Mouse (Mus musculus) MN1 (cell line): Measurements from ENCODE around the gene Morn3.

Source experiments
- DNase-seq: peaks from one replicate; pipeline ENCODE4 v3.0.0-alpha.2; 2016; ENCODE audit warnings: low spot score

Gene Morn3

DNA sequence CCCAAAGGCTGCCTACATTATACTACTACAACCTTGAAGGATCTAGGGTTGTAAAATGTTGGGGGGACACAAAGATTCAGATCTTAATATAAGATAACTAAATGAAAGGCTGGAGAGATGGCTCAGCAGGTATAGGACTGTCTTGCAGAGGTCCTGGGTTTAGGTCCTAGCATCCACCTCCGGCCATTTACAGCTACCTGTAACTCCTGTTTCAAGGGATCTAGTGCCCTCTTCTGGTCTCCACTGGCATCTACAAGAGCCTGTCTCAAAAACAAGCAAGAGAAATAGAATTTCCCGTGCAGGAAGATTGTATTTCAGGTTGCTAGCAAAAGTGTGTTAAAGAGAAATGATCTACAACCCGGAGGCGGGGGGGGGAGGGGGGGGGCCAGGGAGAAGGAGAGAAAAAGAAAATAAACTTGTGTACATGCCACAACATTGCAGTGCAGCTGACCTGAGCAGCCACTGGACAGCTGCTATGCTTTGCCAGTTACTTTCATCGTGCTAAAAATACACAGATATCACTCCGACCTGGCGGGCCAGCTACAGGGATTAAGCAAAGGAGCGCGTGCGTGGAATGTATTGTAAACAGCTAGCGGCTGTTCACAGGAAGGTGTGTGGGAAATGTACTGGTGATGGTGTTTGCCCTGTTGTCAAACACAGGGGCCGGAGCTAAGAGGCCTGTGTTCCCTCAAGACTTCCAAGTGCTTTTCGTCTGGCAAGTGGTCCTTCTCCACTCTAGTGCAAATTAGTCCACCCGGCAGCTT is 13.1 kb upstream of the Morn3 start:
- peak; percentile 45 for DNase-seq

DNA sequence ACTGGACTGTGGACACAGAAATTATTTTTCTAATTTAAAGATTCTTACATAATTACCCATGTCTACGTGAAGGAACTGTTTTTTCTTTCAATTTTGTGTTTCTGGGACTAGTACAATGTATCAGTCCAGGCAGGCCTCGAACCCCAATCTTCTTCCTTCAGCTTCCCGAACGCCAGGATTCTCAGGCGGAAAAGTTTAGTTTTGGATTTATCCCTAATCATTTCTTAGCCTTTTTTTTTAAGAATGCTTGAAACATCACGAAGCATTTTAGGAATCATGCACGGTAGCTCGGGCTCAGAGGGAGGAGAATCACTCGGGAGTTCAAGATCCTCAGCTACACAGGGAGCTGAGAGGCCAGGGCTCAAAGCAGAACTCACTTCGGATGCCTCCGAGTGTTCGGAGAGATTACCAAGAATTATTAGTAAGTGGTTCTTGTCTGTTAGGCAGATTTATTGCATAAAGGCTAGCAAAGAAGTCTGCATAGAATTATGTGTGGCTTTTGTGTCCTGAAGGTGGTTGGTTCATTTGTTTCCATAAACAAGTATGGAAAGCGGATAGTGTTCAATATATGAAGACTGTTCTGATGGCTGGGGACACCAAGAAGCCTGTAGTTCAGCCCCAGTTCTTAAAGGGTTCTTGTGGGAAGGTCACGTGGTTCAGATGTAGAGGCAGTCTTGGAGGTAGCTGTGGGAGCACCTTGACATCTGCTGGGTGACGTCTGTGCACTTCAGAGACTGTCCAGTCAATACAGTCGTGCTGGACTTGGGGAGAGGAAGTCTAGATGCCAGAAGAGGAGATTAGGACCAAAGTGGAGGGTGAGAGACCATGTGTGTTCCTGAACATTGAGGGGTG is 11.7 kb upstream of the Morn3 start:
- no peak for DNase-seq

DNA sequence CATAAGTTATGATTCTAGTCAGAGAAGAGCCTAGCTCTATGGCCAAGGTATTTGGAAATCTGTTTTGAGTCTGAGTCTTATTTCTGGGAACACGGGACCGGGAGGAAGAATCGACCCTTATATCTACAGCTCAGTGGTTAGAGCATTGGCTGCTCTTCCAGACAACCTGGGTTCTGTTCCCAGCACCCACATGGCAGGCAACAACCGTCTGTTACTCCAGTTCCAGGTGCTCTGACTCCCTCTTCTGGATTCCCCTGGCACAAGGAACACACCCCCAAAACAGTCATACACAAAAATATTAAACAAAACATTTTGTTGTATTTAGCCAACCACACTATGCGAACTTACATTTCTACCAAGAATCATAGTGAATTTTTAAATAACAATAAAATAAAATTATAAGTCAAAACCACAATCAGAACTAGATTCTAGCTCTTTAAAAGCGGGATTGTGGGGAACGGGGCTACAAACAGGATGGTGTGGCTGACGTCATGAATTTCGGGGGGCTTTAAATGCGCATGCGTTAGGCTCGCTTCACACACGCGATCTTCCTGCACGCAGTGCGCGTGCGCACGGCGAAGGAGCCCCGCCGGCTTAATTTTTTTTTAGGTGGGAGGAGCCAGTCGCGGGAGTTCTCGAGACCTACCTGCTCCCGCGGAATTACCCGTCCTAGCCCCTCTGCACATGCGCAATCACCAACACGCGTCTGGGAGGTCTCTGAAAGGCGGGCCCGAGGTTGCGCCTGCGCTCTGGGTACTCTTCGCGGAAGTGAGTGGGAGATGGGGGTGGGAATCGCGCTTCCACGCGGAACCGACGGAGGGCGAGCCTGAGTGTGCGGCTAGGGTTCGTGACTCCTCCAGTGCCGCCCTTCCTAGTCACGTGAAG is 10.8 kb upstream of the Morn3 start:
- DNase-seq: peak; percentile 96

DNA sequence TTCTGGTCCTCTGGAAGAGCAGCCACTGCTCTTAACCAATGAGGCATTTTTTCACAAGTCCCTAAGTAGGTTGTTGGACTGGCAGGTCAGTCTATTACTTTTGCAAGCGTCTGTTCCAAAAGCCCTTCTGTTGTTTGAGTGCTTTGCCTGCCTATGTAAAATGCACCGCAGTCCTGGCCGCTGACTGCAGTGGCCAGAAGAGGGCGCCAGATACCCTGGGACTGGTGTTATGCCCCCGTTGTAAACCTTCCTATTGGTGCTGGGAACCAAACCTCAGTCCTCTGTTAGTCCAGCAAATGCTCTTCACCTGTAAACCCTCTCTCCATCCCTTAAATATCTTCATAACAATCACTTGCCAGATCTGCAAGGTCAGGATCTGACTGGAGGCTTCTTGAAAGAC is 4.9 kb upstream of the Morn3 start:
- DNase-seq: no peak

DNA sequence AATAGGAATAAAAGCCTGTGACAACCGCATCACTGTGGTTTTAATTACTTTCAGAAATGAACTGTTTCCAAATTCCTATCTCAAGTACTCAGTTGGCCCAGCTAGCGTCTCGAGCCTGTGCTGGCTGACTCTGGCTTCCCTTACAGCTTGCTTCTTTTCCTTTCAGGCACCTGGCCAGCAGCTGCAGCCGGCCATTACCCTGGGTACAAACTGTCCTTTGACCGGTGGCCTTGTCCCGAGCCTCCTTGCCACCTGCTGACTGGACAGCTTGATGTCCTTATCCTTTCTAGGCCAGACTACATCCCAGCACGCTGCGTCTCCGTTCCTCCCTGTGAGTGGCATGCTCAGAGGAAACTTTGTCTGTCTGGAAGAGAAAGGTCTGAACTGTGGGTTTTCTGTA is 4.1 kb upstream of the Morn3 start:
- no peak for DNase-seq

DNA sequence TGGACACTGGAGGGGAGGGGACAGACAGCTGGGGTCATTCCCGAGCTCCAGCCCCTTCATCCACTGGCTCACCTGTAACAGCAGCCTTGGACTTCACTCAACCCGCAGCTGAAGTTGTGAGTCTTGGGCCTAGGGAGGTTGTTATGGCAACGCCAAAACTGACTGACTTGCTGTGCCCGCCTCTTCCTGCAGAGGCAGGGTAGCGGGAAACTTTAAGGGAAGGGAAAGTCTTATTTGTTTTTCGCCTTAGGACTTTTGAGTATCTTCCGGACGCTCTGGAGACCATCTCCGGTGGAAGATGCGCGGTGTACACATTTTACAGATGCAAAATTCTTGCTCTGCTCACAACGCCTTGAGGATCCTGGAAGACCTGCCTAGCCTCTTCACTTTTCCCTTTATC is 2.5 kb upstream of the Morn3 start:
- DNase-seq: peak; percentile 21

DNA sequence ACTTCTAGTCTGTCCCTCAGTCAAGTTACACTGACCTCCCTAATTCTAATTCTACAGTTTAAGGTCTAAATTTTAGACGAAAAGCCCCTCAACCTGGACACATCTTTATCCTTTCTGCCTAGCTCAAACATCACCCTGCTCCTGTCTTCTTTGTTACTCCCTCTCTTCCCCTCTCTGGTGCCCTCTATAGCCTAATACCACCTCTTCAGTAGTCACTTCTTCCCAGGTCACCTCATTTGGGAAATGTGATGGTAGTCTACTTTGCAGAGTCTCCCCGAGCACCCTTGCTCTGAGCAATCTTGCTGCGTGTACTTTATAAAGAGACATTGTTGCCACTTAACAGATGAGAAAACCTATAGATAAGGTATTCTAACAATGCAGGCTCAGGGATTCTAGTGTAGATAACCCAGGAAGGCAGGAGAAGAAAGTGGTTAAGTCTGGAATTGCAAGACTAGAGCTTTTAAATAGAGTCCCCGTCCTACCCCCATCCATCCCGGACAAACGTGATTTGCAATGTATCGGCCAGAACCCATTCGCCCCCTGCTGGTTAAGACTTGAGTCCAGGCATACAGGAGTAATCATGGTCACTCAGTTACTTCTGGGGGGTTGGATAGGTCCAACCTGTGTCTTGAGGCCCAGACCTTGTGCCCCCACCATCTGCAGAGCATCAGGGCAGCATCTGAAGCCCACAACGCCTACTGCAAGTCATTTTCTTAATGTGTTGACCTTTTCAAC is 1.1 kb downstream of the Morn3 start:
- peak; percentile 60 for DNase-seq

DNA sequence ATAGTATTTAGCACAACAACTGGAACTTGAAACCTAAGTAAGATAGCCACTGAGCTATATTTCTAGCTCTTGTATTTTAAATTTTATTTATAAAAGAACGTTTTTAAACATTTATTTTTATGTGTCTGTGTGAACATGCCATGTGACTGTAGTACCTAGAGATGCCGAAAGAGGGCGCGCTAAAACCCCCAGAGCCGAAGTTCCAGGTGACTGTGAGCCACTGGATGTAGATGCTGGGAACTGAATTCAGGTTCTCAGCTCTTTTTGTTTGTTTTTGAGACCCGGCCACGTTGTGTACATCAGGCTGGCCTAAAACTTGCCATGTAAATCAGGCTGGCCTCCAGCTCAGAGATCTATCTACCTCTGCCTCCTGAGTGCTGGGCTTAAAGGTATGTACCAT is 3.0 kb downstream of the Morn3 start:
- DNase-seq: no peak

DNA sequence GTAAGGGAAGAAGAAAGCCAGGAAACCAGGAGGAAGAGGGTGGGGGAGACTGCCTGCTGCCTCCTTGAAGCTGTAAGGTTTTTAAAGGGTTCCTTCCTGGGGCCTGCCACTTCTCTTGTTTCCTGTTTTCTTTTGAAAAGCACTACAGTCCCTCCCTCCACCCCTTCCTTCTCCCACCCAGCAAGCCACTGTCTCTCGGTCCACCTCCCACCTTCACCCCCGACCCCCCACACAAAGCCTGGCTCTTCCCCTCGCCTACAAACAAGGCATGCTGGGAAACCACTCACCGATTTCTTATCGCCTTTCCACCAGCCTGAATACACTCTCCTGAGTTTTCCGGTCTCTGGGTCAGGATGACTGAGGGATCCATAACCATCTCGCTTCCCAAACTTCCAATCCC is 6.0 kb downstream of the Morn3 start:
- no peak for DNase-seq

DNA sequence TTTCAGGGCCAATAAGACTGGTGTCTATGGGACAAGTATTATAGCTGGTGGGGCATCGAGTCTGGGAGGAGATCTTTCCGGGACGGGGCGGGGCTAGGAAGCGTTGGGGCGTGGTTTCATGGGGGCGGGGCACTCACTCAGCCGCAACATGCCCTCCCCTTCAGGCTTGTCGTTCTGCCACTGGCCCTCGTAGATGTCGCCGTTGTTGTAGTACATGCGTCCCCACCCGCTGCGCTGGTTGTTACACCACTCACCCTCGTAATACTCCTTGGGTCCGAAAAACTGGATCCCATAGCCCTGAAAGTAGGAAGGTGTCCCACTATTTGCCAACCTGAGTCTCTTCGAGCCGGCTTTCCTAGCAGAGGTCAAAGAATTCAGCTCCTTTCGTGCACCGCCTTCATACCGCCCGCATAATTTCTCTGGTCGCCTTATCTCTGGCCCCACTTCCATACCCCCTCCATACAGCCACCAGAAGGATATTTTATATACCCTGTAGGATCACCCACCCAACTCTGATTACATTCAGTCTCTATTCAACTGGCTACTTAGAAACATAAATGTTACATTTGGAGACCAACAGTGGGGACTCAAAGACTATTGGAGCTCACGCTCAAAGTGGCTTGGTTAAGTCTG is 7.6 kb downstream of the Morn3 start:
- no peak for DNase-seq

DNA sequence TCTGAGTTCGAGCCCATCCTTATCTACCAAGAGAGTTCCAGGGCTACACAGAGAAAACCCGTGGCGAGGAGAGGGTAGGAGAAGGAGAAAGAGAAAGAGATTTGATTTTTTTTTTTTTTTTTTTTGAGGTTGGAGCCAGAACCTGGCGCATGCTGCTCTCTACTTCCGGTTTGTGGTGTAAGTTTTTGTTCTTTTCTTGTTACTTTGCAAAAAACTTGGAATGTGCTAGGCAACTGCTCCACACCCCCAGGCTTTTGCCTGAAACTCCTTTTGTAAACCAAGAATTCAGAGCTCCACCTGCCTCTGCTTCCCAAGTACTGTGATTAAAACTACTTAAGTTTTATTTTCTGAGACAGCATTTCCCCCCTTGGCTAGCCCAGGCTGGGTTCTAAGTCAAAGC is 8.7 kb downstream of the Morn3 start:
- no peak for DNase-seq

DNA sequence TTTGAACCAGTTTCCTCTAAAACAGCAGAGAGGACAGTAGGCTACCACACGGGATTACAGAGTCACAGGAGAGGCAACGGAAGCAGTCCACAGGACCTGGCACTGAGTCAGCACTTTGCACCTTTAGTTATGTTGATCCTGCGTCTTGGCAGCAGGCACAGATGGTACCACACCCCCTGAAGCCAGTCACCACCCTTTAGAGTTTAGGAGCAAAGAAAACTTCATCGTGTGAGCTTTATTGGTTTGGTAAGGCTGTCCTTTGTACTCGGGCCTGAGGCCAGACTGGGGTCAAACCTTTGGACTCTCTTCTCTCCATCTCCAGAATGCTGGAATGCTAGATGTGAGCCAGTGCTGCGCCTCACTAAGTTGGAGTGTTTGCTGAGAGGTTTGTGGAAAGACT is 11.3 kb downstream of the Morn3 start:
- DNase-seq: no peak

DNA sequence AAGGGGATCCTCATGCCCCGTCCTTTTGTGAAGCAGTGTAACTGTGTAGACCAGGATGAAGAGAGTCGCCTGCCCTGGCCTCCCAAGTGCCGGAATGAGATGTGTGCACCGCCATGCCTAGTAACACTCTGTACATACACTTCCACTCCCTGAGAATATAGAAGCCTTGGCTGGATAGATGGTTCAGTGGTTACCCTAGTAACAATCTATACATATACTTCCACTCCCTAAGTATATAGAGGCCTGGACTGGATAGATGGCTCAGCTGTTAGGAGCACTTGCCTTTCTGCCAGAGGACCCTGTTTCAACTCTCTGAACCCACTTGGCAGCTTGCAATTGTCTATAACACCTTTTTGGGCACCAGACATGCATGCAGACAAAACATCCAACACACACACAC is 11.7 kb downstream of the Morn3 start:
- no peak for DNase-seq

DNA sequence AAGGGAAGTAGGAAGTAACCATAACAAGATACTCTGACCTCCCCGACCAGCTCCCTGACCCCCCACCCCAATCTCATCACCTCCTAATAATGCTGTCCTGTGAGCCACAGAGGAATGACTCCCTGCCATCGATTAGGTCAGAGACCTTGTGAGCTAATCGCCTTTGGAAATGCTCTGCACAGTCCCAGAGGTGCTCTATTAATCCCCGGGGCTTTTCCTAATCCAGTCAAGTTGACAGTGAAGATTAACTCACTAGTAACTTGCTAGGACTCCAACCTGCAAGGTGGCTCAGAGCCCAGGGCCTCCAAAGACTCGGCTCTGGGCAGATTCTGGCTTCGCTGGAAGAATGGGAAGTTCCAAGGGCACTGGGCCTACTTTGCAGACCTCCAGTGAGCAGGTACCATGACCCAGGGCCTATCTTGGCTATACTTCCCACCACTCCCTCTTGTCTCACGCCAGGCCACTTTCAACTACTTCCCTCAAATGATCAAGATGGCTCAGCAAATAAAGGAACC is 13.1 kb downstream of the Morn3 start:
- no peak for DNase-seq

DNA sequence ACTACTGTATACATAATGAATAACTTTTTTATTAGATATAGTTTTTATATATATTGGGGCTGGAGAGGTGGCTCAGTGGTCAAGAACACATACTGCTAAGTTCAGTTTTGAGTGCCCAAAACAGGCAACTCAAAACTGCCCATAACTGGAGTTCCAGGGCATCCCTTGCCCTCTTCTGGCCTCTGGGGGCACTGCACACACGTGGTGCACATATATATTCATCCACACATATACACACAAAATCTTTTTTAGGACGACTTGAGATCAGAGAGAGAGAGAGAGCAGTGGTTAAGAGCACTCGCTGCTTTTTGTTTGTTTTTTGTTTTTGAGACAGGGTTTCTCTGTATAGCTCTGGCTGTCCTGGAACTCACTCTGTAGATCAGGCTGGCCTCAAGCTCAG is 15.5 kb downstream of the Morn3 start:
- no peak for DNase-seq

DNA sequence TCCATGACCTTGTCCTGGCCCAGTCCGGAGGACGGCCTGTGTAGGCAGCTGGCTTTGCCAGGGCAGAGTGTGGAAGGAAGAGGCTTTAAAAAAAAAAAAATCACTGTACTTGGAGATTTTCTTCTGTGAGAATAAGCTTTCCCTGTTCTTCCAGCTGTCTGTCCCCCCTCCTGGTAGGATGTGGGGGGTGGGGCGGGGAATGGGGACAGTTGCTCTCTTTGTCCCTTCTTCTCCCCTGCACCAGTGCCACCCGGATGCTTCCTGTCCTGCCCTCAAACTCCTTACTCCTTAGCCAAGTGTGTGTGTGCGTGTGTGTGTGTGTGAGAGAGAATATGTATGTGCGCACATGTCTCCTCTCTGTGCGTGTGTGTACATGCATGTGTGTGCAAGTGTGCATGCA is 17.1 kb downstream of the Morn3 start:
- DNase-seq: no peak

DNA sequence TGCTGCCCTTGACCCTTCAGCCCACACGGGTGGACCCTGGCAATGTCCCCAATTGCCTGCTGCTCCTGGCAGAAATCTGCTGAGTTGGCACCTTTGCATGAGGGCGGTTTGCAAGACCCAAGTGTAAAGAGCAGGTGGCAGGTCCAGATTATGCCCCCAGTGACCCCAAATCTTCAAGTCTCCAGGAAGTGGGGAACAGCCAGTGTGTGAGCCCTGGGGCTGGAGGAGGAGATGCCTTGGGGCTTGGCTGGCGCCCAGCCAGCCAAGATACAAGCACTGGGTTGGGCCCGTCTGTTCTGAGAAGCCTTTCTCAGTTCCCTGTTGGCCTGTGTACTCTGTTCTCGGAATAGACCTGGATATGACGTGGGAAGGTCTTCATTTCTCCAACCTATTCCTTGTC is 19.4 kb downstream of the Morn3 start:
- no peak for DNase-seq

DNA sequence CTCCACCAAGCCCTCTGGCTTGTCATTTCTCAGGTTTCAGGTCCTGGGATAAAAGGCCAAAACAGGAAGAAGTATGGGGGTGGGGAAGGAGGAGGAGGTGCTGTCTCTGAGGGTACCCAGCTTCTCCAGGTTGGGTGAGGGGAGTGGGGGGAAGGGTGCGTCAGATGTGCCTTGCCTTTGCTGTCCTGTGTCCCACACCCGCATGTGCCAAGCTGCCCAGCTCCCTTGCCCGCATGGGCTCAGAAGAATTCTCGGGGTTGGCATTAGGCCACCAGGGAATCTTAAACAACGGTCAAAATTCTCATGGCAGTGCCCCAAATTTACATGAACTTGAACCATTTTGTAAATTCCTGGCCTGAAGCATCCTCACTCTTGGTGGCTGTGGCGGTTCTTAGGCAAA is 20.4 kb downstream of the Morn3 start:
- no peak for DNase-seq

DNA sequence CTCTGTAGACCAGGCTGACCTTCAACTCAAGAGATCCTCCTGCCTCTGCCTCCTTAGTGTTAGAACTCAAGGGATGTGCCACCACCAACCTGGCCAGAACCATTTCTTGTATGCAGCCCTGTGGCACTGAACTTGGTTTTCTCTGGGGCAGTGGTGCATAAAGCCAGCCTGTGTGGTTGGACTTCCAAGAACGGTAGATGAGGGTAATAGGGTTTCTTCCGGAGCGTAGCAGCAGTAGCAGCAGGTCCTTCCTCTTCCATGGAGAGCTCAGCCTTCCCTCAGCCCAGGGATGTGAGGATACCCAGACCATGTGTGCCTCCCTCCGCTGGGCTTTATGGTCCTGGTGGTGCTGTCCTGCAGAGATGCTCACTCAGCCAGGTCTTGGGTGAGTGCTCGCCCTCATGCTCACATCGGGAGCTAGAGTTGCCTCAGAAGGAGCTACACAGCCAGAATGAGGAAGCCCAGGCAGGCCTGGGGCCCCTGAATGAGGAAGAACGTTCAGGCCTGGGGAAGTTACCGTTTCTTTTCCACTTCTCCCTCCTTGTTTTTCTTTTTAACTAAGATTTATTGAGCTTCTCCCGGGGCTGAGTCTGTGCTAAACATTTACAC is 21.7 kb downstream of the Morn3 start:
- DNase-seq: no peak

DNA sequence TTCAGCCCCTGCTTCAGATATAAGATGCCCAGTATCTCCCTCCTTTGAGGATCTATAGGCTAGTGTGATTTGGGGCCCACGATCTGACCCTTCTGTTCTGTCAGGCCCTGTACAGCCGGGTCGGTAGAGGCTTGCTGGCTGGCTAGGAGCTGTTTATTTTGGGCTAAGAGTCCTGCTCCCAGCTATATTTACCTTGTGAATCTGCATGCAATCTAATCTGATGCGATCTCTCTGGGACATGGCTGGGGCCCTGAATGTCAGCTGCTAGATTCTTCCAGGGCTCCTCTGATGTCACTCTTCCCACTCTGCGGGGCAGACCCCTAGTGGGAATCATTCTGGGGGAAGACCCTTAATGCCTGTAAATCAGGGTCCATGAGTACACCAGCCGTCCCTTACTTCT is 22.5 kb downstream of the Morn3 start:
- no peak for DNase-seq

DNA sequence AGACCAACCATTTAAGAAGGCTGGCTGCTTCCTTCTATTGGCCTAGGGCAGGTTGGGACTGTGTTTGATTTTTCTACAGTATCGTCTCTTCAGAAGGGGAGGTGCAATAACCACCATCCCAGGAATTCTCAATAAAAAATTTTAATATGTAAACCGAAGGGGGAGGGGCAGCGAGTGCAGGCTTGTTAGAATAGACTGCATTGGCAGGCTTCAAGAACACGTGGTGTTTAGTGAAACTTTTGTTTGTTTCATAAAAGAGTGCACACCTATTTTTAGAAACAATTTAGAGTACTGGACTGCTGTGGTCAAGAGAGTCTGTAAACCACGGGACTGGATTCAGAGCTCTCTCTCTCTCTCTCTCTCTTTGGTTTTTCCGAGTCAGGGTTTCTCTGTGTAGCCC is 23.8 kb downstream of the Morn3 start:
- no peak for DNase-seq
